Mouse (Mus musculus) forebrain, embryonic 11.5 days (tissue): ENCODE measurements around the gene Mblac1. TPM values are rescaled to one million over a fixed set of nuclear protein-coding genes. Genes with fewer than 3 reads are reported as not detected.

ENCODE experiments used
- ATAC-seq: fragments of 200-750 bp; cut with Nextera tagmentation; replicated peaks from 2 replicates; pipeline ENCODE4 v1.8.0; 2017; ENCODE audit warnings: moderate TSS enrichment; ENCODE audit not compliant: low FRiP score
- DNase-seq: peaks from one replicate; pipeline ENCODE4 v3.0.0-alpha.2; 2017; ENCODE audit warnings: low spot score
- H3K27ac ChIP-seq: fragments of 300-500 bp; sonication (generic); 2 replicates; pipeline ENCODE4 v1.5.1; 2014; ENCODE audit warnings: low read depth, low read length
- H3K27me3 ChIP-seq: fragments of 300-500 bp; sonication (generic); 2 replicates; pipeline ENCODE4 v1.6.1; 2014; ENCODE audit warnings: mild to moderate bottlenecking, low read length, mixed read lengths; ENCODE audit not compliant: control insufficient read depth, insufficient read depth
- H3K36me3 ChIP-seq: fragments of 300-500 bp; sonication (generic); 2 replicates; pipeline ENCODE4 v1.6.1; 2014; ENCODE audit warnings: mild to moderate bottlenecking, low read length, moderate library complexity, mixed read lengths; ENCODE audit not compliant: control insufficient read depth, insufficient read depth
- H3K4me1 ChIP-seq: fragments of 300-500 bp; sonication (generic); replicated peaks from 2 replicates; pipeline ENCODE4 v1.6.1; 2014; ENCODE audit warnings: low read length, mixed read lengths; ENCODE audit not compliant: control insufficient read depth, insufficient read depth
- H3K4me2 ChIP-seq: fragments of 300-500 bp; sonication (generic); 2 replicates; pipeline ENCODE4 v1.6.1; 2014; ENCODE audit warnings: low read depth, mild to moderate bottlenecking, low read length, moderate library complexity, mixed read lengths; ENCODE audit not compliant: severe bottlenecking
- H3K4me3 ChIP-seq: fragments of 300-500 bp; sonication (generic); 2 replicates; pipeline ENCODE4 v1.5.1; 2014; ENCODE audit warnings: low read depth, low read length
- H3K9ac ChIP-seq: fragments of 300-500 bp; sonication (generic); 2 replicates; pipeline ENCODE4 v1.6.1; 2014; ENCODE audit warnings: low read length
- H3K9me3 ChIP-seq: fragments of 300-500 bp; sonication (generic); 2 replicates; pipeline ENCODE4 v1.6.1; 2016; ENCODE audit warnings: low read length, mixed read lengths; ENCODE audit not compliant: control insufficient read depth
- WGBS: fragments of 180-500 bp; shearing (Covaris S2); extraction: QIAGEN DNeasy Blood & Tissue Kit; methylation state at CpG from one replicate; pipeline ENCODE4 v1.1.7; 2014; 5-methylcytosine and 5-hydroxymethylcytosine counted together
- polyA plus RNA-seq: library from polyadenylated mRNA; unstranded; fragments of >200 nt; fragmentation: Nextera tagmentation; extraction: Ambion mirVana; gene quantifications from 2 replicates; pipeline ENCODE4 v1.2.1, GENCODE M21; 2014

The Mblac1 gene
- polyA plus RNA-seq, 1 experiment from 2014 or later = 9.0 TPM

DNA sequence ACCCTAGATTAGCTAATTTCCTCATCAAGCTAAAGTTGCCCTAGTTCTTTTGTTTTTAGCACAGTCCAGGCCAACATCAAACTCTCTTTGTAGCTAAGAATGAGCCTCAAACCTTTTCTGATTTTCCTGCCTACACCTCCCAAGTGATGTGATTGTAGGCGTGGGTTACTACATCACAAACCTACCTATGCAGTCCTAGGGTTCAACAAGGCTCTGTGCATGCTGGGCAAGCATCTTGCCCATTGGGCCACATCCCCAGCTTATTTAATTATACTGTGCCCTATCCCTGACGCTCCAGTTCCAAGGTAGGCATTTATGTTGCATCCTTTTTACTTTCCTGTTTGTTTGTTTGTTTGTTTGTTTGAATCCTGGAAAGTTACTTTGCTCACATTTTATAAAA lies 31.6 kb downstream of the Mblac1 start, which contains the start of gene Nxpe5:
Gene Nxpe5, plus strand, starts transcription at position 199 of the 400 bp plus-strand sequence.
- Histone ChIP-seq H3K9ac (no peak within 1 kb of the TSS), H3K27ac (no peak within 1 kb of the TSS), H3K4me3 (no peak within 1 kb of the TSS), H3K27me3 (no peaks in the 10 kb centered on the region), H3K4me1 (no peaks in the 10 kb centered on the region), H3K36me3 (no peaks in the 10 kb centered on the region), H3K4me2 (no peak within 1 kb of the TSS), H3K9me3 (no peaks in the 10 kb centered on the region)
- DNase-seq (no peak), ATAC-seq (no peak)
- 49% methylated on average over 2 of the region's 2 CpGs for WGBS

DNA sequence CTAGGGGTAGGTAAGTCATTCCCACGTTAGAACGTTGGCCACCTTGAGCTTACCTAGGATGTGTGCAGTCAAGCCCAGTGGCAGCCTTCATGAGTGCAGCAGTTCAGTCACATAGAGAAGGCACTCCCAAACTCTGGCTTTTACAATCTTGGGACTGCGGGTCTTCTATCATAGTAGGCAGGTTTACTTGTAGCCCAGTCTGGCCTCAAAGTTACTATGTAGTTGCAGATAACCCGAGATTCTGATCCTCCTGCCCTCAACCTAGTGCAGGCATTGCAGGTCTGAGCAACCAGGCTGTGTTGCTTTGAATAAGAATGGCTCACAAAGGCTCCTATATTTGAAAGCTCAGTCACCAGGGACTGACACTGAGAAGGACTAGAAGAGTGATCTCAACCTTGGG lies 32.4 kb downstream of the Mblac1 start:
- Histone ChIP-seq H3K4me3 (no peak overlapping the region), H3K9me3 (no peaks in the 10 kb centered on the region), H3K27me3 (no peaks in the 10 kb centered on the region), H3K27ac (no peak overlapping the region), H3K9ac (no peak overlapping the region), H3K36me3 (no peaks in the 10 kb centered on the region), H3K4me1 (no peaks in the 10 kb centered on the region), H3K4me2 (no peak overlapping the region)
- no peak for ATAC-seq
- DNase-seq = no peak
- 78% methylated on average over 4 of the region's 4 CpGs for WGBS

DNA sequence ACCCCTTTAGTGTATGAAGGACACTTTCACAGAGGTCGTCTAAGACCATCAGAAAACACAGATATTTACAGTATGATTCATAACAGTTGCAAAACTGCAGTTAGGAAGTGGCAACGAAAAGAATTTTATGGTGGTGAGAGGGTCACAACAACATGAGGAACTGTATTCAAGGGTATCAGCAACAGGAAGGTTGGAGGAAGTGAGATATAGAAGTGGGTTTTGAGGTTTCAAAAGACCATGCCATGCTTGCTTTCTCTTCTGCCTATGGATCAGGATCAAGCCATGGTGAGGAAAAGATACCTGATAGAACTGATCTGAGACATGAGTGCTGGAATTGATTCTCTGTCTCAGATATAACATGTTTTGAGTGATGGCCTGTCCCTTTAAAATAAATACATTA lies 33.3 kb downstream of the Mblac1 start:
- no peak overlapping the region for H3K9ac ChIP-seq
- no peaks in the 10 kb centered on the region for H3K9me3 ChIP-seq
- 79% methylated on average over 2 of the region's 2 CpGs for WGBS
- no peaks in the 10 kb centered on the region for H3K36me3 ChIP-seq
- no peak overlapping the region for H3K4me3 ChIP-seq
- no peaks in the 10 kb centered on the region for H3K27me3 ChIP-seq
- H3K4me2 ChIP-seq = no peak overlapping the region
- no peak overlapping the region for H3K27ac ChIP-seq
- DNase-seq = no peak
- H3K4me1 ChIP-seq = no peaks in the 10 kb centered on the region
- no peak for ATAC-seq

DNA sequence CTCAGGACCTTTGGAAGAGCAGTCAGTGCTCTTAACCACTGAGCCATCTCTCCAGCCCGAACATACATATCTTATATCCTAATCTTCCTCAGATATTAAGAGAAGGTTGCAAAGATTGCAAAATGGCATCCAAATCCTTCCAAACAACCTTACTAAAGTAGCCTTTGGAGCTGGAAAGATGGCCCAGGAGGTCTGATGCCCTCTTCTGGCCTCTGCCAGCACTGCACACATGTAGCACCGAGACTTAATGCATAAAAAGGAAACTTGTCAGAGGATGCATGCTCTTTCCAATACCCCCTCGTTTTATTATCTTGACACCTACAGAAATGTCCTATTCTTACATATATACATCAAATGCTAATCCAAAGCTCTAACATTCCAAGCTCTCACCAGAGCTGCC lies 33.9 kb downstream of the Mblac1 start:
- DNase-seq (no peak), ATAC-seq (no peak)
- Histone ChIP-seq H3K36me3 (no peaks in the 10 kb centered on the region), H3K9ac (no peak overlapping the region), H3K27me3 (no peaks in the 10 kb centered on the region), H3K4me2 (no peak overlapping the region), H3K9me3 (no peaks in the 10 kb centered on the region), H3K27ac (no peak overlapping the region), H3K4me3 (no peak overlapping the region), H3K4me1 (no peaks in the 10 kb centered on the region)
- WGBS = 54% methylated on average over 3 of the region's 3 CpGs

DNA sequence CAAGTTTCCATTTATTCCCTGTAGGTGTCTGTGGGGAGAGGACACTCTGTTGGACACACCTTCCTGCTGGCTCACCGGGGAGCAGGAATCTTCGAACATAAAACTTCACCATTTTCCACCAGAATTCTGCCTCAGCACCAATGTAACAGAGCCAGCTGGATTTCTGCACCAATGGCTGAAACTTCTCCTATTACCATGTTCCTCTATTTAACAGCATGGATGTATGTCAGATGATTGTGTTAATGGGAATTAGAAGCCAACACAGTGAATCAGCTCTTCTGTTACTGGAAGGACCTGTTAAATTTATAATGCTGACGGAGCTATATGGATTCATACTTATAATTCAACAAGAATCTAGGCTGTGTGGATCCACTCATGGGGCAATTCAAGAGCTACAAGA lies 35.4 kb downstream of the Mblac1 start:
- no peak overlapping the region for H3K4me3 ChIP-seq
- no peak for ATAC-seq
- 88% methylated on average over 3 of the region's 3 CpGs for WGBS
- H3K9ac ChIP-seq = no peak overlapping the region
- H3K4me1 ChIP-seq = no peaks in the 10 kb centered on the region
- no peaks in the 10 kb centered on the region for H3K36me3 ChIP-seq
- H3K4me2 ChIP-seq = no peak overlapping the region
- H3K9me3 ChIP-seq = no peaks in the 10 kb centered on the region
- no peak overlapping the region for H3K27ac ChIP-seq
- no peaks in the 10 kb centered on the region for H3K27me3 ChIP-seq
- DNase-seq = no peak

DNA sequence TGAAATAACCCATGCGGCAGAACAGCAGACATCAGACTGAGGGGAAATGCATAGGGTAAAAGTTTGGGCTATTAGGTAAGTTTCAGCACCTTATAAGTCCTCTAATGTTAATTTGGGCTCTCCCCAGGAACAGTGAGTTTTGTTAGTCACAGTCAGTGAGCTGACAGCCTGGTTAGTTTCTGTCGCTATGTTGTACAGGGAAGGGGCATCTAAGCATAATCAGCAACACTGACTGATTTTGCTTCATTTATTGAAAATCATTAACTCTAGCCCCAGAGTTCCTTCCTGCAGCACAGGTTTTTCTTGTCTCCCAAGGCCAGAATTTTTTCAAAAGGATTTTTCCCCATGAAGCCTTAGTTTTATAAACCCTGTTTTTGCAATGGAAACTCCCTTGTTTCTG lies 39.7 kb downstream of the Mblac1 start:
- Histone ChIP-seq H3K4me2 (no peak overlapping the region), H3K36me3 (no peaks in the 10 kb centered on the region), H3K4me1 (no peaks in the 10 kb centered on the region), H3K27me3 (no peaks in the 10 kb centered on the region), H3K27ac (no peak overlapping the region), H3K9ac (no peak overlapping the region), H3K9me3 (no peaks in the 10 kb centered on the region), H3K4me3 (no peak overlapping the region)
- DNase-seq = no peak
- WGBS = 89% methylated on average over 2 of the region's 2 CpGs
- ATAC-seq = no peak

DNA sequence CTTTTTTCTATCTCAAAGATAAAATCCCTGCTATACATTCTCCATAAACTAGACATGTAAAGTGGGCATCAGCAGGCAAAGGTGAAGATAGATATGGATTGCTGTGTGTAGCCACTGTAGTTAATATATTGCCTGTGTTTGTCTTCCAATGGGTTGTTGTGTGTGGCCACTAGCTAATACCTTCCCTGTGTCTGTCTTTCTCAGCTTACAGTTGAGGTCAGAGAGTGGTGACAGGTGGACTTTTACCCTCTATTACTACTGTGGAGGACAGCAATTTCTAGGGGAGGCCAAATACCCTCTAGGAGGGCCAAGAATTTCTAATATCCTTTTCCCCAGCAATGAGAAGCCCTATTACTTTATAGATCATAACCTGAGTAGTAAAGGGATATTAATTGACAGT lies 40.1 kb downstream of the Mblac1 start:
- ATAC-seq (no peak), DNase-seq (no peak)
- no peaks in the 10 kb centered on the region for H3K36me3 ChIP-seq
- no peak overlapping the region for H3K9ac ChIP-seq
- H3K9me3 ChIP-seq = no peaks in the 10 kb centered on the region
- no peak overlapping the region for H3K4me2 ChIP-seq
- no peak overlapping the region for H3K4me3 ChIP-seq
- H3K27ac ChIP-seq = no peak overlapping the region
- no peaks in the 10 kb centered on the region for H3K4me1 ChIP-seq
- H3K27me3 ChIP-seq = no peaks in the 10 kb centered on the region

DNA sequence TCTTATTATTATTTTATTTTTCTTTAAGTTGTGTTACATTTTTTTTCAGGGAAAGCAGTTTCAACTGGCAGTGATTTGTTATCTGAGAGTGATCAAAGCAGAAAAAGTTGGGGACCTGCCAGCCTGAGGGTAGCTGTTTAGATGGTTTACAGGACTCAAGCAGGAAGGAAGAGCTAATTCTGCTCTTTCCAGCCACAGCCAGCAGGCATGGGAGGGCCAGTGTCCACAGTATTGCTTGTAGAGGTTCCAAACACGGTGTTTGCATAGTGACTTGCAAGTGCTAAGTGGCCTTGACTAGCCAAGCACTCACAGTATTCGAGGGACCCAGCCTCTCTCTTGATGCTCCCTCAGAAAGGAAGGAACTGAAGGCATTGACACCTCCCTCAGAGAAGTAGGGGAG lies 47.4 kb downstream of the Mblac1 start:
- ATAC-seq = no peak
- H3K9ac ChIP-seq = no peak overlapping the region
- WGBS = 52% methylated on average over 2 of the region's 2 CpGs
- H3K9me3 ChIP-seq = no peaks in the 10 kb centered on the region
- no peak overlapping the region for H3K4me2 ChIP-seq
- H3K36me3 ChIP-seq = no peaks in the 10 kb centered on the region
- DNase-seq = no peak
- H3K4me3 ChIP-seq = no peak overlapping the region
- no peak overlapping the region for H3K27ac ChIP-seq
- H3K27me3 ChIP-seq = no peaks in the 10 kb centered on the region
- no peaks in the 10 kb centered on the region for H3K4me1 ChIP-seq
